Comparison of ENCODE assay signal across 25 mouse cellular contexts in the genomic region with DNA sequence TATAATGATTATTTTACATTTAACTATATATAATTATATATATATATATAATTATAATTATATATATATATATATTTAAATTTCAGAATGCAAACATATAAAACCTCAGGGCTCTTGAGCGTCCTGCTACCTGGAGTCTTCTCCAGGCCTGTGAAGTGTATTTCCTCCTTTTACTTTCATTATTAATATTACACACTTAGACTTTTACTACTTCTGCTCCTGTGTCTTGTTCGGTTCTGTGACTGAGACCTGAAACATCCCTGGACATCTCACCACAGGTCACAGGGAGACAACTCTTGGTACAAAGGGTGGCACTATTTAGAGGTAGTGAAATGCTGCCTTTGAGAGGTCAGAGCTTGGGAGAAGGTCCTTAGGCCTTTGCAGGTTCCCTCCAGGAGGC. TPM values are rescaled to one million over a fixed set of nuclear protein-coding genes. Genes with fewer than 3 reads are reported as not detected.
"Had no signal": no experiment of that assay in that cellular context is flagged by ENCODE, and none has a peak within 500 bp of the region (broad histone marks: within the 10 kb centered on the region; RNA-seq: fewer than 3 reads in every experiment).

No protein-coding gene starts in this region.

- H3K4me1 ChIP-seq: liver, embryonic 13.5 days; midbrain, embryonic 10.5 days; midbrain, embryonic 13.5 days had no signal

- H3K9me3 ChIP-seq: liver, embryonic 13.5 days; megakaryocyte, embryonic 14.5 days; midbrain, embryonic 10.5 days; midbrain, embryonic 13.5 days had no signal

- ATAC-seq: intestine, postnatal 0 days; midbrain, embryonic 13.5 days; midbrain, embryonic 16.5 days had no signal

- H3K27me3 ChIP-seq: liver, embryonic 13.5 days; megakaryocyte, embryonic 14.5 days; midbrain, embryonic 13.5 days had no signal

- H3K36me3 ChIP-seq: liver, embryonic 13.5 days; midbrain, embryonic 10.5 days; midbrain, embryonic 13.5 days had no signal

- DNase-seq: kidney, adult 2 months; kidney, postnatal 25 days; layer of hippocampus, adult 9-11 months; liver, embryonic 13.5 days; lung, adult 2 months; lung, postnatal 14 days; lung, postnatal 4 days; retina, postnatal 1 day; thymus, adult 18-20 months had no signal

- H3K27ac ChIP-seq: kidney, postnatal 0 days; layer of hippocampus, adult 2 months; left cerebral cortex, adult 2 months; liver, embryonic 13.5 days; midbrain, embryonic 10.5 days; midbrain, embryonic 13.5 days had no signal

- H3K4me3 ChIP-seq: layer of hippocampus, adult 2 months; left cerebral cortex, adult 2 months; liver, embryonic 13.5 days; megakaryocyte, embryonic 14.5 days; midbrain, embryonic 10.5 days; midbrain, embryonic 13.5 days had no signal

RNA-seq across cellular contexts. Expression of a gene that starts 43.5 kb away (rescaled TPM):
- total RNA-seq: layer of hippocampus, adult 2 months; layer of hippocampus, postnatal 25 days; left cerebral cortex, postnatal 10 days; left cerebral cortex, postnatal 36 days had no signal
- polyA plus RNA-seq: large intestine, adult 2 months; limb, embryonic 11.5 days; lung, adult 2 months; midbrain, embryonic 10.5 days; midbrain, embryonic 13.5 days; midbrain, embryonic 16.5 days; neural tube, embryonic 11.5 days; small intestine, adult 2 months; testis, adult 2 months had no signal
